Mouse (Mus musculus): ENCODE measurements around the gene Ascl5.
A peak's percentile ranks its signal among the peaks of the same experiment; 100 is the strongest.

The Ascl5 gene

DNA sequence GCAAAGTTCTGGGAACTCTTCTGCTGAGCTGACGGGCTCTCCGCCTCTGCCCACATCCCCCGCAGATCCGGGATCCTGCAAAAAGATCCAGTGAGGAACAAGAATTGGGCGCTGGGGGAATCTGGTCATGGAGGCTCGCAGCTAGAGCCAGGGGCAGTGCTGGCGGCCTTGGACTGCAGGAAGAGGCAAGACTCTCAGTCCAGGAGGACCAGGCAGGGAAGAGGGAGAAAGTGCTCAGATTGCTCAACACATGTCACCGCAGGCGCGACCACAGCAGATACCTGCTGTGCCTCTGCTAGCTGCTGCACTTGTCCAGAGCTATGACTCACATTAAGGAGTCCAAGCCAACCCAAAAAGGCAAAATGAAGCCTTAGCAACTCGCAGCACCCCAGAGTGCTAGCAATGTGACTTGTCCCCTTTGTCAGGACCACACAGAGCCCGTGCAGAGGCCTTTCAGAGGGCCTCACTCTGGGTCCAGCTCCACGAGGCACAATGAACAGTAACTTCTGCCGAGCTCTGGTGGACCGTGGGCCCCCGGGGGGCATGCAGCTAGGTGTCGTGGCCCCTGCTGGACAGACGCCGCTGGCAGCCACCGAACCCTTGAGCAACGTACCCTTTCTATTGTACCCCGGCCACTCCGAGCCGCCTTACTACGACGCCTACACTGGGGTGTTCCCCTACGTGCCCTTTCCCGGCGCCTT is at the start of gene Ascl5:
Gene Ascl5, plus strand, starts transcription at position 493 of the 701 bp plus-strand sequence.
- DNase-seq, result no peak

DNA sequence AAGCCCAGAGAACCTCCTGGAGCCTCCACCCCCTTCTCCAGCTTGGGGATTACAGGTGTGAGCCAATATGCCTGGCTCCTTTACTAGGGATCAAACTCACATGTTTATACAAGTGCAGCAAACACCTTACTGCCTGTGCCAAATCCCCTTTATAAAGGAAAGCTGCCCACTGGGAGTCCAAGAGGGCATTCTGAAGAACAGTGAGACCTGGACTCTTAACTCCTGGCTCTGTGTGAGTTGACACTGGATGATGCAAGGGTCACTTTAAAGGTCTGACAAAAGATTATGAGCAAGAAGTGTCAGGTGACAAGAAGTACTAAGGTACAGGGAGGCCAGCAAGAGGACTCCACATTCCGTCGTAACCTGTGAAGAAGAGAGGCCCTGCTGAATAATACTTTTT is 49.2 kb upstream of the Ascl5 start:
- DNase-seq, result no peak

DNA sequence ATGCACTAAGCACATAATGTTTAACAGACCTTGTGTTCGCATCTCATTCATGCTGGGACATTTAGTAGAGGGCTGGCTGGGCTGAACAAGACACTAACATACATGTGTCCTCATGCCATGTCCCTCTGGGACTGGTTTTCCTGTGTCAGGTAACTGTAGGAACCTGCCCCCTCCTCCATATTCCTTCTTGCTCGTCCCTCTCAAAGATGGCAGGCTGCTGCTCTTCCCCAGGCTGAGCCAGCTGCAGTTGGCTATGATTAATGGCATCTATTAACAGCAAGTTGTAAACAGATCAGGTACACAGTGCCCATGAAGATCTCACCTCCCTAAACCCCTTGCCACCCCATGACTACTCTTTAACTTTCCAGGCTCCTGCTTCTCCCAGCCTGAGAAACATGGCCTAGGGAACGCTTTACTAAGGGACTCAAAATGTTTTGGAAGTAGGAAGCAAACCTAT is 44.3 kb upstream of the Ascl5 start, which contains the start of gene Igfn1:
Gene Igfn1, minus strand, starts transcription at position 51 of the 457 bp plus-strand sequence.
- no peak for DNase-seq

DNA sequence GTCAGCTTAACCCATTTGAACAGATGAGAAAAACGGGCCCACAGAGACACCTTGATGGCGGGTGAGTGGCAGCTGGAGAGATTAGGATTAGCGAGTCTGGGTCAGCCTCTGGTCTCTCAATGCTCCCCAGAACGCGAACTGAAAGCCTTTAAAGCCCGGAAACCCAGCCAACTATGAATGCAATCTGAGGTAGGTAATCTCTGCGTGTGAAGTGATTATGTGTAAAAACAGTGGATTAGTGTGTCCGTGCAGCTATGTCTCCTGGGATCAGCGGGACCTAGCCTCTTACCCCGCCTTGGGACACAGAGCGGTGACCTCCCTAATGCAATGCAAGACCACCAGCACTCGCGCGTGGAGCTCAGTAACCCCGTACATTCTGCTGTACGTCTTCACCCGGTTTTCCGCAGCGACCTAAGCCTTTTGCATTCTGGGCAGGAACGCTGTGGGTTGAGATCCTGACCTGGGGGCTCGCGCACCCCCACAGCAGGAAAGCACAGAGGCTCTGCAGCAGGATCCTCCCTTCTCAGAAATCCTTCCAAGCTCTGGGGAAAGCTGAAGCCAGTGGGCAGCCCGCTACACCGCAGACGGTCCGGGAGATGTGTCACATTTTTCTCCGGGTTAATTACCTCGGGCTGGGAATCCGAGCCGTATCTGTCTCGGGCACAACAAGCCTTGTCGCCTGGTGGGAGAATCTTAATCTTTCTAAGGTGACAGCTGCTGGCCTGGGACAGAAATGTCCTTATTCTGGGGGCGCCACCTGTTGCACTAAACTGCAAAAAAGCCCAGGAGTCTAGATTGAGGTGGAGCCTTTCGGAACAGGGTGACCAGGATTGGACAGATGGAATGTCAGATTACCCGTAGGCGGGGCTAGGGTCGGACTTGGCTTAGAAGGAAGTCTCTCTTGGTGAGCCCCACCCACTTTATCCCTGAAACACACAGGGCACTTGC is 43.1 kb upstream of the Ascl5 start, which contains the start of gene Tmem9:
Gene Tmem9, plus strand, starts transcription at position 940 of the 948 bp plus-strand sequence.
- DNase-seq, result peak; percentile 88

DNA sequence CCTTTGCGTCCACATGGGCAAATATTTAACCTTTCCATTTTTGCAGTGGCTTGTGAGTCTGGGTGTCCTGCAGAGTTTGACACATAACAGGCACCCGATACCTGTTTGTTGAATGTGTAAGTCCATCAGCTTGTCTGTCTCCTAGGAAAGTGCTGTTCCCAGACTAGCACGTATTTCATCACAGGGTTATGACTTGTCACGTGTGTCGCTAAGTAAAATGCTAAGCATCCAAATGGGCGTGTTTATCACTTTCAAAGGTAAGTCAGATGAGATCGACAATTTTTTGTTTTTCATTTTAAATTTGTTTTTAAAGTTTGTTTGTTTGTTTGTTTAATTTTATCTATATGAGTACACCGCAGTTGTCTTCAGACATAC is 42.5 kb upstream of the Ascl5 start:
- no peak for DNase-seq

DNA sequence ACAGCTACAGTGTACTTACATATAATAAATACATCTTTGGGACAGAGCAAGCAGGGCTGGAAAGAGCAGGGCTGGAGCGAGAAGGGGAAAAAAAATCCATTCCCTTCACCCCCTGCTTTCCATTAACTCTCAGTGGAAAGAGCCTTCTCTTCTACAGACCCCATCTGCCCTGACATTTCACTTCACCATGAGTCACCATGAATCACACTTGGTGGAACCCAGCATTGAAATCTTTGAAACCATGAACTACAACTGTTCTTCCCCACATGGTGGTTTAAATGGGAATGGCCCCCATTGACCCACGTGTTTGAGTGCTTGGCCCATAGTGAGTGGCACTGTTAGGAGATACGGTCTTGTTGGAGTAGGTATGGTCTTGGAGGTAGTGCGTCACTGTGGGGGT is 40.4 kb upstream of the Ascl5 start:
- DNase-seq, result no peak

DNA sequence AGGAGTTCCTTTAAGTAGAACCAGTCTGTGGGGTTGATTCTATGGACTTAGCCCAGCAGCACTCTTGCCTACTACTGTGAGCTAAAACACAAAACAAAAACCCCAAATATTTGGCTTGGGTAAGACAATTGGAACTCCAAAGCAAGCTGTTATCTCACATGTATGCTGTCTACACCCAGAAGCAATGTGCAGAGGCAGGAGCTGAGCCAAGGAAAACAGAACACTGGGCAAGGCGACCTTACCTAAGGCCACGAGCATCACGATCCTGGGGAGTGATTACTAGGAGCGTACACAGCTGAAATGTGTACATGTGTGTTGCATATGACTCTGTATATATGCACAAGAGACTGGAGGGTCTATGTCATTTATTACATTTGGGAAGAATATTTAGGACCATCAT is 37.1 kb upstream of the Ascl5 start:
- DNase-seq, result no peak

DNA sequence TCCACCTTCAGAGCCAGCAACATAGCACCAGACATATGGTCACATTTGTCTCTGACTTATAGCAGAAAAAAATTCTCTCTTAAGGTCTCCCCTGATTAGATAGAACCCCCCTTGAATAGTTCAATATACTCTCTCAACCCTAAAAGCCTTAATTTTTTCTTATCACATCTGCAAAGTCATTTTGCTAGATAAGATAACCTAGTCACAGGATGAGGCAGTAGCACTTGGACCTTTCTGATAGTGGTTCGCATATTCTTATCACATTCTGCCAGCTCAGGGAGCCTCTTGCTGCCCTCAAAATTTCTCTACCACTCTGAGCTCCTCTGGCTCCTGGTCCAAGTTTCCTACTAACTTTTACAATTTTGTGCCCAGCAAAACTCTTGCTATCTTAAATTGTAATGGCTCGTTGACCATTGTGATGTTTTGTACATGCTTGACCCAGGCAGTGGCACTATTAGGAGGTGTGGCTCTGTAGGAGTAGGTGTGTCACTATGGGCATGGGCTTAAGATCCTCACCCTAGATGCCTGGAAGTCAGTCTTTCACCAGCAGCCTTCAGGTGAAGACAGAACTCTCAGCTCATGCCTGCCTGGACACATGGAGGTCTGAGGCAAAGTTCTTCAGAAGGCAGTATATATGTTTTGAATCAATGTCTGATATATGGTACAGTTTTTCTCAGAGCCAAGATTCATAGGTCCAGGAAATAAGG is 35.7 kb upstream of the Ascl5 start:
- no peak for DNase-seq

DNA sequence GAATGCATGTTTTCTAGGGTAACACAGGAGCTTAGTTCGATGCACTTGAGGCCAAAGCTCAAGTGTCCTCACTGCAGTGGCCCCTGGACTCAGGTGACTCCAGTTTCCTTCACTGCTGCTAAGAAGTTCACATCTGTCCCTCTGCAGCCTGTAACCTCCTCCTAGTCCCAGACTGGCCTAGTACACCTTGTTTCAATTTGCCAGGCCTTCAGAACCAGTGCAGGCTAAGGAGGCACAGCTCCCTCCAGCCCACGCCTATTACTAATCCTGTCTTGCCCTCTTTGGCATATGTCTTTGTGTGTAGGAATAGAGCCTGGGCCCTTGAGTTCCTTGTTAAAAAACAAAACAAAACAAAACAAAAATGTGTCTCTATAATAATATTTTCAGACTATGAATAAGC is 33.3 kb upstream of the Ascl5 start:
- no peak for DNase-seq

DNA sequence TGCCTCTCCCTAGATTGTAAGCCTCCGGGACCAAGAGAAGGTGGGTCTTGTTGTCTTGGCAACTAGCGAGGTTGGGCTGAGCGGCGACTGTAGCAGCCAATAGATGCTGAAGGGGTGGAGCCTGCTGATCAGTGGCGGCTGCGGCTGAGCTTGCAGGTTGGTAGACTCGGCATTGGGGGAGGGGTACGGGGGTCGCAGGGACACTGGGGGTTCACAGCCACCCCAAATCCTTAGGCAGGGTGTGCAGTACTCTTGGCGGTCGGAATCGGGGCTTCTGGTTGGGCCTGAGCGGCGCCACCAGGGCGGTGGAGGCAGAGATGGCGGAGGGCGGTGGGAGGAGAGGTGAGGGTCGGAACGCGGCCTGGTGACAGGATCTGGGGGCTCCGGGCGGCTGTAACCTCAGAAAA is 32.7 kb upstream of the Ascl5 start:
- DNase-seq, result peak; percentile 96

DNA sequence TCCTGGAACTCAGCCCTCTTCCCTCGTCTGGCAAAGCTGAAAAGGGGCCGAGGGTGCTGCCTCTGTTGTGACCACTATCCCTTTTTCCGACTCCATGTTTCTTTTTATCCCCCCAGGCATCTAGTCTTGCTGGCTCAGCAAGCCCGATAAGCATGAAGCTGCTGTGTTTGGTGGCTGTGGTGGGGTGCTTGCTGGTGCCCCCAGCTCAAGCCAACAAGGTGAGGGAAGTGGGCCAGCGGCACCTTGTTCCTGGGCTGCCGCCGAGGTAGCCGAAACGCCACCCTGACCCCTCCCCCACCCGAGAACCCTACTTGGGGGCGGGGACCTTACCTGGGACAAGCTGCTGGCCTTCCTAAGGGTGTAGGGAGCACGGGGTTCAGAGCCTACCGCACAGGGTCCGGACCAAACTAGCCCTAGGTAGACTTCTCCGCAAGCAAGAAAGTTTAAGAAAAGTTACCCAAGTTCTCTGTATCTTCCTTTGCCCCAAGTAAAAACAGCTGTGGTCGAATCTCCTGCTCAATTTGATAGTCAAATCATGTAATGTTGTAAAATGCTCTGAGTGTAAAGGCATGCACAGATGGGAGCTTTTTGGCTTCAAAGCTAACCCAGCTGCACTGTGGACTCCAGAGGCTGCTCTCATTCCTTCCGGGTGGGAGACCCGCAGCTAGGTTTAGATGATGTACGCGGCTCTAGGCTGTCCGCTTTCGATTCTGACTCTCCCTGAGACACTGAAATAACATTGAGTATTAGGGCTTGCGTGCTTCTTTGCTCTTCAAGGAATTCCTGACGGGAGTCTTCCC is 32.0 kb upstream of the Ascl5 start:
- peak; percentile 68 for DNase-seq

DNA sequence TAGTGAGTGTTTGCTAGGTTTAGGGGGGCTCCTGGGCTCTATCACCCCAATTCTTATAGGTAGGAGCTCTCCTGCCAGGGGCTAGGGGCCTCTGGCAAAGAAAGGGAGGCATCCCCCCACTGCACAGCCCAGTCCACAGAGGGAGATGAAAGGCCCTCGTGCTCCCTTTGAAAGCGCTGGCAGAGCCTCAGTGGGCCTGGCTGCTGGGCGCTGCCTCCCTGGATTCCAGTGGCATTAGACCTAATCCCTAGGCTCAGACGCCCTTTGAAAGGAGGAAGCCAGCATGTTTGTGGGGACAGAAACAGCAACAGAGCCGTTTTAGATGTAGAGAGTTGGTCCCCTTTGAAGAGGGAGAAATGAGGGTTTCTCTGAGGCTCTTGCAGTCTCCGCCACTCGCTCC is 20.4 kb upstream of the Ascl5 start:
- no peak for DNase-seq

DNA sequence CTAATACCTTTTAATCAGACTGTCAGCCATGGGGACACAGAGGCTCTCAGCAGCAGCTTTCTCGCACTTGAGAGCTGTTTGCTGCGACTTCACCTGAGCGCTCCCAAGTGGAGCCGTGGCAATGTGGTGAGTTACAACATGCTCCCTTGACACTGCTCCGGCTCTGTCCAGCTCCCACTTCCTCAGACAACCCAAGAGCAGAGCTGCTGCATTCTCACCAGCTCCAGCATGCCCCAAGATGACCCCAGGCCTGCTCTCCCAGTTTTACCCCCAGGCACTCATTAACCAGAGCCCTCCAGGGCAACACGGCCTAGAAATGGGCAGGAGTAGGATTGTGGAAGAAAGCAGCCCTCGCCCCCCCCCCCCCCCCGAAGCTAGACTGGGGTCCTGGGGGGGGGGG is 18.9 kb upstream of the Ascl5 start:
- DNase-seq, result peak; percentile 51

DNA sequence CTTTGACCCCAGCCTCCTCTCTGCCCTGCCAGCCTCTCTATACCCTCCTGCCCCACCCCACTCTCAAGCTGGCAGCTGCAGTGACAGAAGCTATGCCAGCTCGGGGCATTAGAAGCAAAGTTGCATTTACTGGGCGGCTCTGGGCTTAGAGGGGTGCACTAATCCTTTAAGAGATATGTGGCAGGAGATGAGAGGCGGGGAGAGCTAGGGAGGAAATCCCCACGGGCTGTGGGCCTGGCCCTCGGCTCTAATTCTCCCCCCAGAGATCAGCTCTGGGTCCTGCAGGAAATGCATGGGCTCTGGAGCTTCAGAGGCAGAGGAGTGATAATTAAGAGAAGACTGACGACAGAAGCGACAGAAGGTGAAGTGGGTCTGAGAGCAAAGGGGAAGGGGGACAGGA is 17.6 kb upstream of the Ascl5 start:
- no peak for DNase-seq

DNA sequence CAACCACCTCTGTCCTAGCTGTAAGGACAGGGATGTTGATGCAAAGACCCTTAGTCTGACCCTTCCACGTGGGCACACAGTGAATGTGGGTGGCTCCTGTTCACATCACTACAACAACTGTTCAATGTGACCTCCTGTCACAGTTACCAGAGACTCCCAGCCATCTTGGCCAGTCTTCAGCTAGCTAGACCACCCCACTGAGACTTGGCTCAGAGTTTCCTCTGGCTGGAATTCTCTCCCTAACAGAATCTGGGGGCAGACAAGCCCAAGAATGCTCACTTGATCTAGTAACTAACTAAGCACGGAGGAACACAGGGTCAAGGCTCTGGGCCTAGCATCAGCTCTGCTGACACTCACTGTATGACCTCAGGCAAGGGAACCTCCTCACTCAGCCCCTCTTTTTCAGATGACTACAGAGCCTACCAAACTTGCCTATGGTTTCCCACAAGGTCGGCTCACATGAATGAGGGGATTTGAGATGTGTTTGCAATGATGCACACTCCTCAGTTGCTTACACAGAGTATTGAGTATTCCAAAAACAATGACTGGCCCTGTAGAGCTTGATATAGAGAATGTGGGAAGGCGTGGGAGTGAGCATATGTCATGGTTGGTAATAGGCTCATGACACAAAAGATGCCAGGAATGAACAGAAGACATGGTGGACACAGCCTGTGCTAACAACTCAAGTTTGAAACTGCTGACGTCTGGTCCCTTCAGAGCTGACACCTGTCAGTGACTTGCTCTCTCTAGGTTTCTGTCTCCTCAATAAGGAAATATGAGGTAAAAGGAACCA is 11.7 kb upstream of the Ascl5 start:
- no peak for DNase-seq

DNA sequence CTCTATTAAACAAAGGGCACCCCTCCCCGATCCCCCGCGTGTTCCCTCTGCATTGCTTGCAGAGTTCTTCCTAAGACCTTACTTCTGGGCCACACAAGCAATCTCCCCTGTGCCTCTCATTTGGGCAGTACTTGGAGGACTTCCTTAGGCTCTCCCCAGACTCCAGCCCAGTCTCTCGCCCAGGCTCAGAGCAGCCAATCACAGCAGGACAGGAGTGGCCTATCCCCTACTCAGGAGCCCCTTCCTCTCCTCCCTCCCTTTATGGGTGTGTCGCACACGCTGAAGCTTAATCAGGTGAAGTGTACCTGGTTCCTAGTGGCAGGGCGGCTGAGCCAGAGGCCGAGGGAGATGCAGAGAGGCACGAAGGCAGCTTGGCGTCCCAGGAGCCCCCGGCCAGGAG is 10.2 kb upstream of the Ascl5 start:
- no peak for DNase-seq

DNA sequence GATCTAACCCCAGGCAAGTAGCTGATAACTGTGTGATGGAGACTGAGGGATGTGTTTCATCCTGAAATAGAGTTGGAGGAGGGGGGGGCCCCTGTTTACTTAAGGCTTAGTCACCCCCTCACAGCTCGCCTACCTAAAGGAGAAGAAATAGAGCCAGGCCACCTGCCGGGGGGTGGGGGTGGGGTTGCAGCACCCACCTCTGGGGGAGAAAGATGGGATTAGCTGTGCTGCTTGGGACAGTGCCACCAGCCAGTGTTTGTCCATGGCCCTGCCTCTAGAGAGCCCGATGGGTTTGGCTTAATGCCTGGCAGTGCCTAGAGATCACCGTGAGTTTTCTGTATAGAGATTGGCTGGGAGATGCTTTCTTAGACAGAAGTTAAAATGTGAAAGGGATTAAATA is 9.7 kb upstream of the Ascl5 start:
- DNase-seq, result no peak

DNA sequence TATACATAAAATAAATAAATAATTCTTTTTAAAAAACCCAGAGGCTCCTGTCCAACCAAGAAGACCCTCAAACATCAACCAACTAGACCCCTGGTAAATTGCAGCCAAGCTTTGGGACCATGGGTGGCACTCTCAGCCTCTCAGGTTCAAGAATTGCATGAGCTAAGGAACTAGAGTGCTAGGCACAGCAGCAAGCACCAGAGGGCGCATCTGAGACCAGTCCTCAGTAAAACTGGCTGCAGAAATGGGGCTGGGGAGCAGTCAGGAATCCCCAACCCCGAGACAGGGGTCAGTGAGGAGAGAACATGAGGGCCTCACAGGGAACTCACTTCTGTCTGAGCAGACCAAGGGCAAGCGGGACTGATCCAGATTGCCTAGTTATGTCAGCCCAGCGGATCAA is 4.8 kb upstream of the Ascl5 start:
- peak; percentile 75 for DNase-seq

DNA sequence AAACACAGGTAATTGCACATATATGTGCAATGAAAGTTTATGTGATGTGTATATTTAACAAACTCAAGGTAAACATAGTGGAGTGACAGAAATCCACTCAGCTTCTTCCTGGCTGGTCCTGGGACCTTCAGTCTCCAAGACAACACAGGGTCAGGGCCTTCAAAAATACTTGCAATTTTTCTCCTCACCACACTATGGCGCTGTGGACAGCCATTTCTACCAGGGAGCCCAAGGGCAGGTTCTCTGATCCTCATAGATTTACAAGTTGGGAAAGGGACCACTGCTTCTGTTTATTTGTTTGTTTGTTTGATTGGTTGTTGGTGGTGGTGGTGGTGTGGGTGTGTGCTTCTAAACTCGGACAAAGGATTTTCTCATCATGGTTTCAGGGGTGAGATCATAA is 3.2 kb upstream of the Ascl5 start:
- no peak for DNase-seq

DNA sequence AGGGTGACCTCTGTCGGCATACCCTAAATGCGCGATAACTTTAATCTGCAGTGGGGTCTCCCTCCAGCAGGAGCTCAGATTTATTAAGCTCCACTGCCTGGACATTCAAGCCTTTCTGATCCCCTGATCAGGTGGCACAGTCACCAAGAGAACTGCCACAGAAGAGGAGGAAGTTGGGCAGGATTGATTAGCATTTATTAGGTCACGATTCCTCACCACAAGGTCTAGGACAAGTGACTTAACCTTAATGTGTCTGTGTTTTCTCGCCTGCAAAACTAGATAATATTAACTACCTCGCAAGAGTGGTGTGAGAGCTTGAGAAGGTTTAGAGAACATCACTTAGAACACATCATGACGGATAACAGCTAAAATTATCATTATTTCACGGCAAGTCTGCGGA is 2.7 kb upstream of the Ascl5 start:
- no peak for DNase-seq

DNA sequence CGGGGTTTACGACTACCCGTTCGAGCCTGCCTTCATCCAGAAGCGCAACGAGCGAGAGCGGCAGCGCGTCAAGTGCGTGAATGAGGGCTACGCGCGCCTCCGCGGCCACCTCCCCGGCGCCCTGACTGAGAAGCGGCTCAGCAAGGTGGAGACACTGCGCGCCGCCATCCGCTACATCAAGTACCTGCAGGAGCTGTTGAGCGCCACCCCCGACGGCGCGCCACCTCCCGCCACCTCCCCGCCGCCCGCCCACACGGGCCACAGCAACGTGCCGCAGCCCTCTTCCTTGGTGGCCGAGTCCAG is 360 bp downstream of the Ascl5 start:
- peak; percentile 37 for DNase-seq

DNA sequence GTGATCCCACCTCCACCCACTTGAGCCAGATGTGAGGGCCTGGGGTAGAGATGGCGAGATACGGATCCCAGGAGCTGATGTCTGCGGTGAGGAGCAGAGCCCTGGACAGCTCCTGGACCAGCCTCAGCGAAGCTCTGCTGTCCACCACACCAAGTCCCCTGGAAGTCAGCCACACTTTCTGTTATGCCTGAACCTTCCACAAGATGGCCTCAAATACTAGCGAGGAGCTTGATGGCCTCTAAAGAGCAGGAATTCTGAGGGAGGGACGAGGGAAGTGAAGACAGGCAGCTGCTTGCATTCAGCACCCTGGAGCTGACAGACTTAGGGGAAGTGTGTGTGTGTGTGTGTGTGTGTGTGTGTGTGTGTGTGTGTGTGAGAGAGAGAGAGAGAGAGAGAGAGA is 861 bp downstream of the Ascl5 start:
- peak; percentile 87 for DNase-seq

All from kidney, postnatal 10 days (tissue).